Mouse (Mus musculus) bone marrow, adult 2 months (tissue): ENCODE results near the gene Treml2. TPM values are rescaled to one million over a fixed set of nuclear protein-coding genes. Genes with fewer than 3 reads are reported as not detected.
A peak's percentile ranks its signal among the peaks of the same experiment; 100 is the strongest.

Experiments used
- H3K27ac ChIP-seq: fragments of 200-500 bp; 2 replicates; pipeline ENCODE4 v1.5.1; 2012; ENCODE audit warnings: low read depth, mild to moderate bottlenecking, control low read depth, inconsistent platforms, low read length; ENCODE audit not compliant: control insufficient read depth, poor library complexity, insufficient read depth
- H3K4me1 ChIP-seq: fragments of 200-500 bp; 2 replicates; pipeline ENCODE4 v1.6.1; 2011; ENCODE audit warnings: low read length; ENCODE audit not compliant: control insufficient read depth, insufficient read depth
- H3K4me3 ChIP-seq: fragments of 200-500 bp; replicated peaks from 2 replicates; pipeline ENCODE3; 2011; ENCODE audit warnings: mild to moderate bottlenecking, low read depth, low read length, control low read depth; ENCODE audit not compliant: control insufficient read depth
- CTCF ChIP-seq: fragments of 200-500 bp; IDR thresholded peaks from 2 replicates; pipeline ENCODE4 v1.5.1; 2011; ENCODE audit warnings: low read length, control low read depth; ENCODE audit not compliant: control insufficient read depth, insufficient read depth
- POLR2A ChIP-seq: fragments of 200-500 bp; IDR thresholded peaks from 2 replicates; pipeline ENCODE4 v1.6.1; 2011; ENCODE audit warnings: low read depth, mild to moderate bottlenecking, control low read depth, low read length, borderline replicate concordance; ENCODE audit not compliant: control insufficient read depth
- WGBS: fragments of 180-500 bp; shearing (Covaris S2); methylation state at CpG from one replicate; pipeline ENCODE4 v1.1.7; 2018; 5-methylcytosine and 5-hydroxymethylcytosine counted together
- polyA plus RNA-seq: library from polyadenylated mRNA; stranded (reverse); fragments of >200 nt; gene quantifications from 2 replicates; pipeline ENCODE4 v1.2.4, GENCODE M21; 2011; ENCODE audit warnings: low replicate concordance; ENCODE audit not compliant: missing spikeins, insufficient read depth, insufficient read length

The Treml2 gene
- polyA plus RNA-seq, 1 experiment = 152 TPM

DNA sequence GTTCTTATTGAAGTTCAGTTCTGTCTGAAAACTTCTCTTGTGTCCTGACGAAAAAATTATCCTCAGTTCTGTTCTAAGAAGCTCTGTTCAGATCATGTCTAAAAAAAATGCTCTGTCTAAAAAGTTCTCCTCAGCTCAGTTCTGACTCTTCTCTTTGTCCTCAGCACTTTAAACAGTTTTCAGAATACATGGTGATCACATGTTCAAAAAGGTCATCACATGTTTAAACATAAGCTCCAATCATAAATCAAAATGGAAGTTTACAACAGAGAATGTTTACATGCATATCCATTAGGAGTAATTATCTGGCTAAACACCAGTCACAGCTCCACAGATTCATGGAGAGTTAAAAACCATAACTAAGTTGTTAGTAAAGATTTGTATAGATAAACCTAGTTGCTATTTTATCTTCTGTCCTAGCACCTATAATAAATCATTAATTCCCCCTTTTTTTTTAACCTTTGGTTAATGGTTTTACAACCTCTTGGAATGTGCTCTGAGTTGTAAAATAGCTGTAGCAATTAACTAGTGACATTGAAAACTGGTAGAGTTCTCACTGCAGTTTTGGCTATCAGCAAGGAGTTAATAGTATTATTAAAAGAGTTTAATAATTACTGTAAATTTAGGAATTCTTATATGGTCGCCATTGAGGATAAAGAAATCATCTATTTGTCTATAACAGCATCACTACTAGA lies 32.5 kb upstream of the Treml2 start:
- Histone ChIP-seq H3K27ac (no peak overlapping the region), H3K4me1 (peaks cover 6% of the 10 kb centered on the region; the same call in 1 of the 2 replicates), H3K4me3 (no peak overlapping the region)
- TF ChIP-seq POLR2A (no peak), CTCF (no peak)
- 78% methylated on average over 2 of the region's 2 CpGs for WGBS

DNA sequence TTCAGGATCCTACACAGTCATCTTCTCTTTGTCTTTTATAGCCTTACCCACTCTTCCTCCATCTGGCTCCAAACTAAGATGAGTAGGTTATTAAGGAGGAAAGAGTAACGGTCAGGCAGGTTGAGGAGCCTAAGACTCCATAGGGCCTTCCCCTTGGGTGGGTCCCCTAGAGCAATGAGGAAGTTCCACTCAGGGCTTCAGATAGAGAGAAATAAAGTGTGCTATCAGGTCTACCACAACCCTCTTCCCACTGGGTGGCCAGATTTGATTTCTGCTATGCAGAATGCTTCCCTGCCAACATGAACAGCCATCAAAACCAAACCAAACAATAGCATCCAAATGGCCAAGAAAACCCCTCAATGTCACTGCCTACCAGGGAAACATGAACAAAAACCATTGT lies 31.7 kb upstream of the Treml2 start:
- Histone ChIP-seq H3K4me3 (no peak overlapping the region), H3K27ac (no peak overlapping the region), H3K4me1 (peaks cover 3% of the 10 kb centered on the region; the same call in 1 of the 2 replicates)
- WGBS = 24% methylated on average over 1 of the region's 1 CpGs
- TF ChIP-seq CTCF (no peak), POLR2A (no peak)

- no peak overlapping the region for H3K4me3 ChIP-seq
These were observed 31.0 kb upstream of the Treml2 start for GRCm38 (mm10) chr17:48268276-48268675.

GRCm38 (mm10) chr17:48269833-48270232 lies 29.5 kb upstream of the Treml2 start:
- Histone ChIP-seq H3K4me3 (no peak overlapping the region), H3K4me1 (peaks cover 6% of the 10 kb centered on the region), H3K27ac (no peak overlapping the region)
- WGBS = 56% methylated on average over 4 of the region's 4 CpGs
- TF ChIP-seq CTCF (no peak), POLR2A (no peak)

More at GRCm38 (mm10) chr17:48268276-48268675, 31.0 kb upstream of the Treml2 start:
- H3K4me1 ChIP-seq = peaks cover 3% of the 10 kb centered on the region; the same call in 1 of the 2 replicates
- no peak for TF ChIP-seq CTCF
- TF ChIP-seq POLR2A = no peak
- no peak overlapping the region for H3K27ac ChIP-seq

DNA sequence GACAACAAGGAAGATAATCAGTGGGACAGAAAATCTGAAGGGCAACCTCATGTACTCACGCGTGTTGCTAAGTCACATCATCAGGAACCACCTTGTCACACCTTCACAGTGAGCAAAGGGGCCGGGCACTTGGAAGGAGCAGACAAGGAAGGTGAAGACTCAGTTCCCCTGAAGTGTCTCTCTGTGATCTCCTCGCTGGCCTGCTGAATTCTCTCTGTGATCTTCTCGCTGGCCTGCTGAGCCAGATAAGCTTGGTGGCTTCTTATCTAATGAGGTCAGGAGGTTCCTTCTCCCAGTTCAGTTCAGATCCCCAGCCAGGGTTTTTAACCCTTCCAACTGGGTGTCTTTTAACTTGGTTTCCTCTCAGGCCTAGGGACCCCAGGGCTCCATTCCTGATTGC lies 27.1 kb upstream of the Treml2 start:
- Histone ChIP-seq H3K4me3 (peak overlapping the region; percentile 47), H3K27ac (peak overlapping the region; percentile 59), H3K4me1 (peaks cover 6% of the 10 kb centered on the region)
- TF ChIP-seq POLR2A (no peak), CTCF (no peak)
- WGBS = 62% methylated on average over 5 of the region's 5 CpGs

DNA sequence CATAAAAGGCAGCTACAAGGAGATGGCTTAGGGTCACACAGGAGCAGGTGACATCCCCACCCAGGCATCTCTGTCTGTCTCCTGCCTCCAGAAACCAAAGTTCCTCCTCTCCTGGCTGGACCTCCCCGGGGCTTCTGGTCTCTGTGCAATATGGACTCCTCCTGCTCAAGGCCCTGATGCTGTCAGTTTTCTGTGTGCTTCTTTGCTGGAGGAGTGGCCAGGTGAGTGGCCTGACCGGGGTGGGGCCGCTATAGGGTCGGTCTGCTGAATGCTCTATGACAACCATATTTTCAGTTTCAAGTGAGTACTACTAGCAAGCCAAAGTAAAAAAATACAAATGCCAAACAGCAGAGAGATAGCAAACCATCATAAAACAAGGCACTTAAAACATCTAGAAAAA lies 26.7 kb upstream of the Treml2 start:
- H3K4me1 ChIP-seq = peaks cover 6% of the 10 kb centered on the region
- TF ChIP-seq CTCF (no peak), POLR2A (no peak)
- WGBS = 76% methylated on average over 4 of the region's 4 CpGs
- H3K4me3 ChIP-seq = no peak overlapping the region
- peak overlapping the region; percentile 49 for H3K27ac ChIP-seq

- H3K4me3 ChIP-seq = no peak overlapping the region
- peak overlapping the region; percentile 51 for H3K27ac ChIP-seq
- 15% methylated on average over 4 of the region's 4 CpGs for WGBS
- TF ChIP-seq POLR2A (no peak), CTCF (no peak)
- peaks cover 6% of the 10 kb centered on the region for H3K4me1 ChIP-seq
These were observed 25.2 kb upstream of the Treml2 start for GRCm38 (mm10) chr17:48274098-48274497.

- peak; percentile 74 for TF ChIP-seq CTCF
- no peak for TF ChIP-seq POLR2A
- H3K4me1 ChIP-seq = peaks cover 8% of the 10 kb centered on the region
- no peak overlapping the region for H3K27ac ChIP-seq
- no peak overlapping the region for H3K4me3 ChIP-seq
- 28% methylated on average over 6 of the region's 6 CpGs for WGBS
These were observed 24.4 kb upstream of the Treml2 start for GRCm38 (mm10) chr17:48274885-48275284.

- TF ChIP-seq POLR2A (no peak), CTCF (no peak)
- 58% methylated on average over 7 of the region's 7 CpGs for WGBS
- Histone ChIP-seq H3K4me3 (no peak overlapping the region), H3K4me1 (peaks cover 7% of the 10 kb centered on the region), H3K27ac (no peak overlapping the region)
These were observed 23.6 kb upstream of the Treml2 start for GRCm38 (mm10) chr17:48275736-48276135.
